Mouse (Mus musculus) liver, postnatal 0 days (tissue): ENCODE measurements at regions not wholly inside any gene's neighbourhood (a gene's known extent, or its start where the extent isn't known, plus 50 kb on each side); places are given as distances from the start of the nearest gene placed in this dataset.

Experiments used
- ATAC-seq: fragments of 200-750 bp; cut with Nextera tagmentation; 2 replicates; pipeline ENCODE4 v1.8.0; 2017; ENCODE audit warnings: mild to moderate bottlenecking, moderate library complexity
- DNase-seq: peaks from one replicate; pipeline ENCODE4 v3.0.0-alpha.2; 2016
- H3K27ac ChIP-seq: fragments of 300-500 bp; sonication (generic); 2 replicates; pipeline ENCODE4 v1.5.1; 2014; ENCODE audit warnings: antibody characterized with exemption, moderate library complexity, mild to moderate bottlenecking, low read depth
- H3K27me3 ChIP-seq: fragments of 300-500 bp; sonication (generic); 2 replicates; pipeline ENCODE4 v1.6.1; 2014; ENCODE audit warnings: low read length, control low read depth, mixed read lengths; ENCODE audit not compliant: insufficient read depth
- H3K36me3 ChIP-seq: fragments of 300-500 bp; sonication (generic); replicated peaks from 2 replicates; pipeline ENCODE4 v1.6.1; 2014; ENCODE audit warnings: mild to moderate bottlenecking, control low read depth, low read length, moderate library complexity, mixed read lengths; ENCODE audit not compliant: insufficient read depth
- H3K4me1 ChIP-seq: fragments of 300-500 bp; sonication (generic); 2 replicates; pipeline ENCODE4 v1.6.1; 2014; ENCODE audit warnings: antibody characterized with exemption, mild to moderate bottlenecking, control low read depth; ENCODE audit not compliant: insufficient read depth
- H3K4me2 ChIP-seq: fragments of 300-500 bp; sonication (generic); 2 replicates; pipeline ENCODE4 v1.6.1; 2014; ENCODE audit warnings: low read depth, mild to moderate bottlenecking, low read length, moderate library complexity, mixed read lengths
- H3K4me3 ChIP-seq: fragments of 300-500 bp; sonication (generic); 2 replicates; pipeline ENCODE4 v1.5.1; 2014; ENCODE audit warnings: low read depth, low read length
- H3K9ac ChIP-seq: fragments of 300-500 bp; sonication (generic); replicated peaks from 2 replicates; pipeline ENCODE4 v1.6.1; 2014; ENCODE audit warnings: mild to moderate bottlenecking, moderate library complexity
- H3K9me3 ChIP-seq: fragments of 300-500 bp; sonication (generic); 2 replicates; pipeline ENCODE4 v1.6.1; 2016; ENCODE audit warnings: mild to moderate bottlenecking, control low read depth, low read length, mixed read lengths
- CTCF ChIP-seq: sonication (generic); IDR thresholded peaks from 2 replicates; pipeline ENCODE4 v1.5.1; 2016; ENCODE audit warnings: antibody characterized with exemption, low read depth
- EP300 ChIP-seq: IDR thresholded peaks from 2 replicates; pipeline ENCODE4 v1.6.1; 2016; ENCODE audit warnings: antibody characterized with exemption, low read depth, mild to moderate bottlenecking
- WGBS: fragments of 180-500 bp; shearing (Covaris S2); extraction: QIAGEN DNeasy Blood & Tissue Kit; methylation state at CpG from one replicate; pipeline ENCODE4 v1.1.7; 2014; ENCODE audit not compliant: insufficient replicate concordance; 5-methylcytosine and 5-hydroxymethylcytosine counted together

- TF ChIP-seq EP300 (no peak), CTCF (no peak)
- Histone ChIP-seq H3K36me3 (no peaks in the 10 kb centered on the region), H3K27ac (no peak overlapping the region), H3K4me1 (no peaks in the 10 kb centered on the region), H3K9ac (no peak overlapping the region), H3K4me3 (no peak overlapping the region), H3K4me2 (no peak overlapping the region), H3K9me3 (no peaks in the 10 kb centered on the region), H3K27me3 (no peaks in the 10 kb centered on the region)
- WGBS = 78% methylated on average over 2 of the region's 2 CpGs
- DNase-seq = no peak
- no peak for ATAC-seq
Observed at GRCm38 (mm10) chr3:104343096-104343495, 122.9 kb upstream of the Magi3 start.

DNA sequence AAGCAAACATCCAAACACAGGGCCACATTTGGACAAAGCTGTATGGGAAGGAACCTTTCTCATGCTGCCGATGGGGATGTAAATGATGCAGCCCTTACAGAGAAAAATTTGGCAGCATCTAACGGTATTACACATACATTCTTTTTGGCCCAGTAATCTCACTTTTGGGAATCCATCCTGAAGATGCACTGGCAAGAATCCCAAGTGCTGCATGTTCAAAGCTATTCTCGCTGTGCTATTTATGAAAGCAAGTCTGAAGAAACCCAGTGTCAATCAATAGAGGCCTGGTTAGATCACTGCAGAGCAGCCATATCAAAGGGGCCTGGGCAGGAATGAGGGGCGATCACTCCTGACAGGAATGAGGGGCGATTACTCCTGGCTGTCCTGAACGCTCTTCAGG is 122.0 kb upstream of the Magi3 start:
- Histone ChIP-seq H3K27me3 (no peaks in the 10 kb centered on the region), H3K4me3 (no peak overlapping the region), H3K36me3 (no peaks in the 10 kb centered on the region), H3K27ac (no peak overlapping the region), H3K4me1 (no peaks in the 10 kb centered on the region), H3K9ac (no peak overlapping the region), H3K9me3 (no peaks in the 10 kb centered on the region), H3K4me2 (no peak overlapping the region)
- DNase-seq = no peak
- 73% methylated on average over 6 of the region's 6 CpGs for WGBS
- no peak for TF ChIP-seq CTCF
- TF ChIP-seq EP300 = no peak
- ATAC-seq = no peak

DNA sequence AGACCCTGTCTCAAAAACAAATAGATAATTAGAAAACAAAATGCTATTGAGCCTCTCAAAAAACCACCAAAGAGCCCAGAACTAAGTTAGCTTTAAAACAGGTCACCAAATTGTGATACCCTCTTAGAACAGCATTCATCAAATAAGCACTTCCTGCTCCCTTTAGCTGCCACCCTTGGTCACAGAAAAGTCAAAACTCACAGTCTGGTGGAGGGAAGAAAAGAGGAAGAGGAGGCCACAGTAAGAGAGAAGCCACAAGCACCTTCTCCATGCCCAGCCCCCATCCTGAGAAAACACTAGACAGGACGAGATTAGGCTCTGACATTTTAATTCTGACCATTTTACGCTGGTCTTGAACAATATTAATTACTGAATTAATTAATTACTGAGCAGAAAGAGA is 120.2 kb upstream of the Magi3 start:
- DNase-seq = no peak
- Histone ChIP-seq H3K27me3 (no peaks in the 10 kb centered on the region), H3K4me3 (no peak overlapping the region), H3K4me1 (no peaks in the 10 kb centered on the region), H3K9me3 (no peaks in the 10 kb centered on the region), H3K27ac (no peak overlapping the region), H3K36me3 (no peaks in the 10 kb centered on the region), H3K9ac (no peak overlapping the region), H3K4me2 (no peak overlapping the region)
- WGBS = 51% methylated on average over 2 of the region's 2 CpGs
- TF ChIP-seq CTCF (no peak), EP300 (no peak)
- no peak for ATAC-seq

- TF ChIP-seq EP300 (no peak), CTCF (no peak)
- WGBS = 80% methylated on average over 5 of the region's 5 CpGs
- Histone ChIP-seq H3K27me3 (no peaks in the 10 kb centered on the region), H3K9me3 (no peaks in the 10 kb centered on the region), H3K27ac (no peak overlapping the region), H3K4me2 (no peak overlapping the region), H3K9ac (no peak overlapping the region), H3K36me3 (no peaks in the 10 kb centered on the region), H3K4me3 (no peak overlapping the region), H3K4me1 (no peaks in the 10 kb centered on the region)
- DNase-seq (no peak), ATAC-seq (no peak)
Observed at GRCm38 (mm10) chr3:104336867-104337266, 116.7 kb upstream of the Magi3 start.

DNA sequence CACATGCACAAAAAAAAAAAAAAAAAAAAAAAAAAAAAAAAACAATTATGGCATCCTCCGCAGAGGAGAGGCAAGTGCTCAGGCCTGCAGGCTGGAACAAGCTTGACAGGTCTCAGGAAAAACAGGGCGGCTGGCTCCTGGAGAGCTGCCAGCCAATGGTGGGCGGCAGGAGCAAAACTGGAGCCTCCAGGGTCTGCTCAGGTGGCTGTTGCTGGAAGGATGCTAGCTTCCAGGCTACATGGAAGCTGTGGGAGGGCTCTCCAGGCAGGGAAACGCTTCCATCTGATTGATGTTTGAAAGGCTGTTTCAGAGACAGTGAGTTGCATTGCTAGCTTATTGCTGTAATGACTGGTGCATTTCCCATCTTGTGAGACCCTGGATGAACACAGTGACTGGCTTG is 116.1 kb upstream of the Magi3 start:
- H3K36me3 ChIP-seq = no peaks in the 10 kb centered on the region
- no peaks in the 10 kb centered on the region for H3K27me3 ChIP-seq
- no peaks in the 10 kb centered on the region for H3K9me3 ChIP-seq
- 64% methylated on average over 4 of the region's 4 CpGs for WGBS
- no peak overlapping the region for H3K27ac ChIP-seq
- no peak for DNase-seq
- TF ChIP-seq CTCF = no peak
- TF ChIP-seq EP300 = no peak
- no peak overlapping the region for H3K4me2 ChIP-seq
- ATAC-seq = no peak
- no peak overlapping the region for H3K4me3 ChIP-seq
- H3K9ac ChIP-seq = no peak overlapping the region
- H3K4me1 ChIP-seq = no peaks in the 10 kb centered on the region

DNA sequence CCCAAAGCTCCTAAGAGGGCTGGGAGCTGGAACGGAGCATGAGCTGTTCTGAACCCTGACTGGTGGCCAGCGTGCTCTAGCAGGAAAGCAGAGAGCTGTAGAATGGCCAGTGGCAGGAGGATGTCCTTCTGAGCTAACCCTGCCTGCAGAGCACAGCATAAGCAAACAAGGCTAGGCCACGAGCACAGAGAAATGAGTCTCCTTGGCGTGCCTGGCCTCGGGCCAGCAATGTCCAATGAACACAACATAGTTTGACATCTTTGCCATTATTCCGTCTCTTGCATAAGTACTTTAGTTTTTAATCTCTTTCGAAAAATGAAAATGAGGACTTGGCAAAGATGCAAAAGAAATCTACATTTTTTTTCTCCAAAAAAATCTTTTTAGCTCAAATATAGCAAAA is 114.6 kb upstream of the Magi3 start:
- no peak overlapping the region for H3K27ac ChIP-seq
- H3K4me2 ChIP-seq = no peak overlapping the region
- H3K4me3 ChIP-seq = no peak overlapping the region
- no peak for DNase-seq
- H3K4me1 ChIP-seq = no peaks in the 10 kb centered on the region
- no peaks in the 10 kb centered on the region for H3K36me3 ChIP-seq
- H3K27me3 ChIP-seq = no peaks in the 10 kb centered on the region
- no peak for ATAC-seq
- WGBS = 75% methylated on average over 7 of the region's 7 CpGs
- TF ChIP-seq EP300 (no peak), CTCF (no peak)
- no peak overlapping the region for H3K9ac ChIP-seq
- no peaks in the 10 kb centered on the region for H3K9me3 ChIP-seq

DNA sequence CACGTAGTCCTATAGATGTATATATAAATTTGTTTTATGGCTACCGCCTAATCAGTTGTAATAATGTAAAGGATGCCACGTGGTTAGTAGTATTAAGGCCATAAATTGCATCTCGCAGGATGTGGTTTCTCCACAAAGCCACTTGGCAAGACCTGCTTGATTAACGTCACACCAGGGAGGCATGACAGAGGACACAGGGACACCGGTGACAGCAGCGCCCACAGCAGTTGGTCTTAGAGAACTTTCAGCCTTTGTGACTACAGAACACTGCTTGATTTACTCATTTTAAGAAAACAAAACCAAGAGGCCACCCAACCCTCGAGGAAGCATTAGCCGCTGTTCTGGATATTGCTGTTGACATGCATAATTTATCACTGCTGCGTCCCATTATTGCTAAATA is 113.2 kb upstream of the Magi3 start:
- Histone ChIP-seq H3K4me2 (no peak overlapping the region), H3K4me3 (no peak overlapping the region), H3K36me3 (no peaks in the 10 kb centered on the region), H3K27ac (no peak overlapping the region), H3K9ac (no peak overlapping the region), H3K27me3 (no peaks in the 10 kb centered on the region), H3K4me1 (no peaks in the 10 kb centered on the region), H3K9me3 (no peaks in the 10 kb centered on the region)
- DNase-seq (no peak), ATAC-seq (no peak)
- TF ChIP-seq EP300 (no peak), CTCF (no peak)
- 65% methylated on average over 10 of the region's 10 CpGs for WGBS
